Mouse (Mus musculus) neural tube, embryonic 10.5 days (tissue): ENCODE measurements around the gene Far2.
A peak's percentile ranks its signal among the peaks of the same experiment; 100 is the strongest.

Experiments used
- DNase-seq: peaks from one replicate; pipeline ENCODE4 v3.0.0-alpha.2; 2017; ENCODE audit warnings: low spot score; ENCODE audit errors: extremely low spot score

Gene Far2

GRCm38 (mm10) chr6:148046881-148047649 lies at the start of gene Far2:
Far2 (plus strand) TSS chr6:148047259.
- peak; percentile 24 for DNase-seq

GRCm38 (mm10) chr6:148000483-148000882 lies 46.6 kb upstream of the Far2 start:
- DNase-seq: no peak

GRCm38 (mm10) chr6:148001071-148001470 lies 46.0 kb upstream of the Far2 start:
- no peak for DNase-seq

DNA sequence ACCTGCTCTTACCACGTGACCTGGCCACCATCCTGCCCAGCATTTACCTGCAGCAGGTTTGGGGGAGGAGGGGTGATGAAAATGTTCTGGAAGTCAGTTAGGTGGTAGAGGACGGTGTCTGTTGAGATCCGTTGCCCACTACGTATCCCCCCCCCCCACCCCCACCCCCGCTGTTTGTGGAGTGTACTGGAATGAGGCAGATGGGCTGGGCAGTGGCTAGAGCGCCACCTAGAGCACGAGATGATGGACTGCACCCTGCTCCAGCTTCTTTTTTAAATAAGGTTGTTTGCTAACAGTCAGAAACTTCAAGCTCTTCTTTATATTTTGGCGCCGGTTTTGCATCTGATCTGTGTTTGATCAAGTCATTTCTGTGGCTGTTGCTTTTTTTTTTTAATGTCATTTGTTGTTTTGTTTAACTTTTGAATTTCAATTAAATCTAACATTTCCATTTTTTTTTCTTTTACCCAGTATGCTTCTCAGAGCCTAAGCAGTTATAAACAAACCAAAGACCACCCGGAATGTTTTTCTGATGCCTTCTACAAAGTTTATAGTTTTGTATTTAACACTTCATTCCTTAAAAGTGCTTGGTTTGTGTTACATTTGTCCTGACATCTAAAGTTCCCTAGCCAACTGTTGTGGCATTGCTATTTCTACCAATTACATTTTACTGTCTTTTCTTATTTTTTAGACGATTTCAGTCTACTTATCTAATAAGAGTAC lies 40.8 kb upstream of the Far2 start:
- DNase-seq: no peak

DNA sequence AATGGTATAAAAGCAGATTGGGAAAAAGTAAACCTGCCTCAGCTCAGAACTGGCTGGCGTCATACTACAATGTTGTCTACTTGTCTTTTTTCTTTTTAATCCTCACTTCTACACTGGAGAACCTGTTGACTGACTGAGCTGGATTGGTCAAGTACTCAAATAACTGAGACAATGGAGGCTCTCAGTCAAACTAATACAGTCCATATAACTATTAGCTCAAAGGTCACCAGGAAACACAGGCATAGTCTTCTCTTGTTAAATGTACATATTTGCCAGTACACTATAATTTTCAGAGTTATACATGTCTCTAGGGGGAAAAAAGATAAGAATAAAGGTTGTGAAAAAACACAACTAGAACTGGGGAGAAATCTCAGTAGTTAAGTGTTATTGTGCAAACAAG lies 6.3 kb upstream of the Far2 start:
- DNase-seq: no peak

DNA sequence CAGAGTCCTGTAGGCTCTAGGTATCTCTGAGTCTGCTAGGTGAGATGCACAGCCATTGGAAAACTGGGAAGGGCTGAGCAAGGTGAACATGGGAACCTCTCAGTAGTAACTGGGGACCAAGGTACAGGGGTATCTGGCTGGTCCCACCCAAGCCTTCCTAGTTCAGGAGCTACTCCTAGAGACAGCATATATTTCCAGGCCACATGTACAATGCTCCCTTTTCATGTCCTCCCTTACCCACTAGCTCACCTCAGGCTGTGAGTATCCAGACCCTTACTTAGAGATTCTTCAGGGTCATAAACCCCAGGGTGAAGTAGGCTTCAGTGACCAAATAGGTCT lies 560 bp downstream of the Far2 start:
- DNase-seq: no peak

DNA sequence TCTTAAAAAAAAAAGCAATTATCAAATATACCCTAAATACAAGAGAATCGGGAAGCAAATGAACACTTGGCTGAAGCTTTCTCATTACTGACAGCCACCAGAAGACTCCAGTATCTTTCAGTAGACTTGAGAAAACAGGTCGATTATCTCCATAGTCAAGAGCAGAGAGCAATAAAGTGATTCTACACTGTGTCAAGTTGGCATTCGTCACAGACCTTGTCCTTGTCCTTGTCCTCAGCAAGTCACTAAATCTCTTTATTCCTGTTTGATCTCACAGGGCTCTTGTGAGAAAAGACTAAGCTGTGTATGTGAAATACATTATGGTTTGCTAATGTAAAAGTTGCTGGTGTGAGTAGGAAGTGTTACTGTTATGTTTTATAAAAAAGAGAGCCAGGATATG lies 16.1 kb downstream of the Far2 start:
- DNase-seq: no peak

GRCm38 (mm10) chr6:148066267-148066666 lies 19.2 kb downstream of the Far2 start:
- no peak for DNase-seq

GRCm38 (mm10) chr6:148068786-148069185 lies 21.7 kb downstream of the Far2 start:
- DNase-seq: no peak

DNA sequence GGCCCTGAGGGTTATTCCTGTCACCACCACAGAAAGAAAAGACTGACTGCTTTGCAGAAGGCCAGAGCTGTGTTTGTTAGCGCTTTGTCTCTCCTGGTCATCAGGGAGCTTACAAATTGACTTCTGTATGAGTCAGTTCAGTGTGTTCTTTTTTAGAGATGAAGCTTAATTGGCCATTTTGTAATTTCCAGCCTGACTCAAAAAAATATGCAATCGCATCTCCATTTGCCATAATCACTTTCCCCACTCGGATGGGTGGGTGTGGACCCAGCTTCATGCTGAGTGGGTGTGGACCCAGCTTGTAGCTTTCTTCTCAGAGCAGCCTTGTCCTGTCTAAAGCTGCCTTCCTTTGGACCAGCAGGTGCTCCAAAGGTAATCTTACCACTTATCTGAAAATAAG lies 26.5 kb downstream of the Far2 start:
- DNase-seq: no peak

- no peak for DNase-seq
Observed at GRCm38 (mm10) chr6:148074211-148074864, 27.3 kb downstream of the Far2 start.

DNA sequence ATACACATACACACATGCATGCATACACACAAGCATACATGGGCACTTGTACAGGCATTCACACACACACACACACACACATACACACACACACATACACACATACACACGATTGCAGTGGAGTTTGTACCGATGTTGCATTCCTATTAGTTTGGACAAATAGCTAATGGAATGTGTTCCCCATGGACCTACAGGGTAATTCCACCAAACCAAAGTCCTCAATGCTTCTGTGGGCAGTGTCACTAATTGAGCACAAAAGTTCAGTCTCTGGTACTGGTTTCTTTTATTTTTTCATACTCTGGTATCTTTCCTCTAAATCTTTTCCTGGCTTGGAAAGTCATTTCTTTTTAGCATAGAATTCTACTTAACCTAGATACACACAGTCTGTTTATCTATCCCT lies 36.8 kb downstream of the Far2 start:
- no peak for DNase-seq

GRCm38 (mm10) chr6:148084403-148084802 lies 37.3 kb downstream of the Far2 start:
- no peak for DNase-seq

DNA sequence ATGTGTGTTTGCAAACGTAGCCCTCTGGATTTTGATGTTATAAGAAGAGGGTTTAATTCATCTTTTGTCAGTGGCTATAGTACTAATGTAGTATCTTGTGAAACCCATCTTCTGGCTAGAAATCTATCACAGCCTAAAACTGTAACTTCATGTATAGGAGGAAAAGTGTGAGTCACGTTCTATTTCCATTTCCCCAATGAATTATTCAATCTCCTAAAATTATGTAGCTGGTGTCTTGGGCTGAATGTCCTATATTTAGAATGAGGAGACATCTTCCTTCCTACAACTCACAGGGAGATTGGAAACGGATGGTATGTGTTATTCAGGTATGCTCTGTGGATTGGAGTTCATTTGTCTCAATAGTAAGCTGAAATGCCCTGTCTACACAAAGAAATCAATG lies 50.0 kb downstream of the Far2 start:
- no peak for DNase-seq

DNA sequence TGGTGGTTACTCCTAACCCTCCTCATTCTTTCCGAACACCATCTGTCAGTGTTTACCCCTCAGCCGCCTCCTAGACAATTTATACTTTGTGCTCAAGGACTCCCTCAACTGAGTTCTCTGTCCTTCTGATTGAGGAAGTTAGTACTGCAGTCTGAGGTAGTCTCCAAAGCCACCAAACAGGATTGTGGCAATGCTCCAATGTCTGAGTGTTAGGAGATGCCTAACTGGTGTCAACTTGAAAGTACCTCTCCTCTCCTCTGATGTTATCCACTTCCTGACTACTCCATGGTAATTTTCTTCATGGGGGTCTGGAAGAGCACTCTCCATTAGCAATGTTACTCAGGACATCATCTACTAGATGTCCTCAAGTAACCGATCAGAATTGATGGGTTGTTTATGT lies 54.9 kb downstream of the Far2 start:
- no peak for DNase-seq

DNA sequence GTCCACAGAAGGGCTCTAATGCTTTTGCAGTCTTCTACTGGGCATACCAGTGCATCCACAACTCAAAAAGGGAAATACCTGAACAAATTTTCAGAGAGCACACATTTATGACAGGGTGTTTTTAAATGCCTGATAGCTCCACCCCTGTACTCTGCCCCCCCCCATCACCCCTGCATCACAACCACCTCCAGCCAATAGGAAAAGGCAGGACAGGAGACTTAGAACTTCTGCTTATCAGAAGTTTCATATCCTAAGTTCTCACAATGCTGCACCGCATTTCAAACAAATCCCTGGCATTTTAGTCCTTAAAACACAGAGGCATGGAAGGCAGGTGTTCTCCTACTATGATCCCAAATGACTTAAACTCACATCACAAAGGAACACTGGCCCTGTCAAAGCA lies 55.4 kb downstream of the Far2 start:
- DNase-seq: no peak

DNA sequence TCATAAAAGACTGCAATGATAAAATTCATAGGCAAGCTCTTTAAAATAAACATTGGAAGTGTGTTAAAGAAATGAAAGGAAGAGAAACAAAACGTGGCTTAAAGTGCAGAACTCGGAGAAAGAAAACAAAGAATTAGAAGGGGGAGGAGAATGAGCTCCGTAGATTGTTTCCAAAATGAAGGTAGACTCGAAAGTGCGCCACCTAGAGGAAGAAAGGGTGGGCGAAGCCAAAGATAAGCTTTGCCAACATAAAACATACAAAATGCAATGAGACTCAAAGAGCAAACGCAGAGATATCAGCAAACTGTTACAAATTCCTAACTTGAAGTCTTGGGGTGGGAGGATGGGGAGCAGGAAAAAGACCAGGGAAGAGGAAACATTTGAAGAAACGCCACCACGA lies 57.2 kb downstream of the Far2 start:
- DNase-seq: no peak

GRCm38 (mm10) chr6:148105722-148106268 lies 58.7 kb downstream of the Far2 start:
- DNase-seq: no peak

GRCm38 (mm10) chr6:148108741-148109472 lies 61.8 kb downstream of the Far2 start:
- DNase-seq: no peak

DNA sequence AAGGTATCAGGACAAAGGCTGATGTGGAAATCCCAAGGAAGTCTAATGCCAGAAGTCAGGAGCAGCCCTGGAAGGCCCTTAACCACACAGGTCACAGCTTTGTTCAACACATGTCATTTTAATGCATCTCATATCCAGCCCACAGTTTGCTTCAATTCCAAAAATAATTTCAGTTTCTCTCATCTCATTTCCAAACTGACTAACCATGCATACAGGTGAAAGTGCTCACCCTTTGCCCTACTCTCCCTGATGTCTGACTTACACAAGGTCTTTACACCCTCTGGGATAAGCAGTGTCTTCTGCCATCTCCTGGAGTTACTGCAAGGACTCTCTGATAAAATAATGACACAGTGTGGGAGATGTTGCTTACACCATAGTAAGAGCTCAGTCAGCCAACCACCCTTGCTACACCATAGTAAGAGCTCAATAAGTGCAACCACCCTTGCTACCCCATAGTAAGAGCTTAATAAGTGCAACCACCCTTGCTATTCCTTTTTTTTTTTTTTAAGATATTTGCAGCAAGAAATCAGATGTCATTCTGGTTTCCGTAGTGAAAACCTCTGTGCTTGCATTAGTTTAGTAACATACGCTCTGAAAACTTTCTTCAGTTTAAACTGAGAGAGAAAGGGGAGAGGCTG lies 64.1 kb downstream of the Far2 start:
- DNase-seq: no peak

DNA sequence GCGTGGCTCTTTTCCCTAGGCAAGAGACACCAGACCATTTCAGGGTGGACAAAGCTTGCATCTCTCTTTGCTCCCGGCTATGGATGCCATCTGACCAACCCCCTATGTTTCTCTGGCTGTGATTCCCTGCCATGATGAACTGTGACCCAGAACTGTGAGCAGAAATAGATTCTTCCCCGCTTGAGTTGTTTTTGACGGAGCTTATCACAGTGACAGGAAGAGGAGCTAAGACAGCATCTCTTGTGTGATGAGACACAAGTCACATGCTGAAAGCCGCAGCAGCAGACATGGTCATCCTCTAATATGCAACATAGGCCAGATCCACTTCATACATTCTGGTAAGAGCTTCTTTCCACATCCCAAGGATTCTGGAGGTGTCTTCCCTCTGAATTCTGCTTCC lies 69.3 kb downstream of the Far2 start:
- no peak for DNase-seq
